Mouse (Mus musculus): ENCODE data around the gene Tnfrsf14. TPM values are rescaled to one million over a fixed set of nuclear protein-coding genes. Genes with fewer than 3 reads are reported as not detected.

The Tnfrsf14 gene
- total and polyA plus RNA-seq, 3 experiments: 8.2 to 13.4 TPM; not detected in 1

- no peaks in the 10 kb centered on the region for H3K9me3 ChIP-seq (replicated peaks; ENCODE audit: insufficient read depth, low read length)
- H3K9ac ChIP-seq (ENCODE audit: control insufficient read depth, low read depth, low read length, poor library complexity, severe bottlenecking): no peak overlapping the region
- no peak overlapping the region for H3K4me3 ChIP-seq (ENCODE audit: control insufficient read depth in 1 of 2, insufficient read depth in 1 of 2, low read depth in 2 of 2, low read length in 2 of 2)
- H3K79me2 ChIP-seq (ENCODE audit: control insufficient read depth, insufficient read depth, low read length, poor library complexity): no peaks in the 10 kb centered on the region
- H3K36me3 ChIP-seq (ENCODE audit: control insufficient read depth in 1 of 2, insufficient read depth in 2 of 2, low read length in 2 of 2): no peaks in the 10 kb centered on the region
- DNase-seq (ENCODE audit: low read depth, low spot score): no peak
- no peak overlapping the region for H3K27ac ChIP-seq (ENCODE audit: control insufficient read depth, low read depth, low read length)
- no peaks in the 10 kb centered on the region for H3K27me3 ChIP-seq (ENCODE audit: control insufficient read depth in 1 of 2, insufficient read depth in 2 of 2, low read length in 2 of 2)
- H3K4me1 ChIP-seq (ENCODE audit: control insufficient read depth in 1 of 2, insufficient read depth in 2 of 2, low read length in 2 of 2): no peaks in the 10 kb centered on the region
- TF ChIP-seq MAFK (IDR thresholded peaks at IDR 0.05; ENCODE audit: borderline replicate concordance, low read depth, low read length) (no peak), MAZ (IDR thresholded peaks at IDR 0.05; ENCODE audit: low read depth, low read length) (no peak), MAX (IDR thresholded peaks at IDR 0.05; ENCODE audit: low read length) (no peak), TAL1 (IDR thresholded peaks at IDR 0.05; ENCODE audit: low read length) (no peak), MEF2A (IDR thresholded peaks at IDR 0.05; ENCODE audit: extremely low read depth, insufficient replicate concordance, low read depth, low read length, poor library complexity, severe bottlenecking) (no peak), ZNF384 (IDR thresholded peaks at IDR 0.05; ENCODE audit: low read depth, low read length) (no peak), SMC3 (IDR thresholded peaks at IDR 0.05; ENCODE audit: low read depth, low read length) (no peak), TCF12 (IDR thresholded peaks at IDR 0.05; ENCODE audit: low read depth, low read length) (no peak), ETS1 (IDR thresholded peaks at IDR 0.05; ENCODE audit: low read depth, low read length) (no peak), BHLHE40 (IDR thresholded peaks at IDR 0.05; ENCODE audit: borderline replicate concordance, low read depth, low read length) (no peak), EP300 (IDR thresholded peaks at IDR 0.05; ENCODE audit: low read depth in 1 of 2, low read length in 2 of 2) (no peak), POLR2A (IDR thresholded peaks at IDR 0.05; ENCODE audit: control insufficient read depth in 1 of 2, insufficient read depth in 1 of 2, low read depth in 1 of 2, low read length in 2 of 2, poor library complexity in 1 of 2) (no peak)
Observed at GRCm38 (mm10) chr4:154897676-154898465, 30.5 kb downstream of the Tnfrsf14 start.

DNA sequence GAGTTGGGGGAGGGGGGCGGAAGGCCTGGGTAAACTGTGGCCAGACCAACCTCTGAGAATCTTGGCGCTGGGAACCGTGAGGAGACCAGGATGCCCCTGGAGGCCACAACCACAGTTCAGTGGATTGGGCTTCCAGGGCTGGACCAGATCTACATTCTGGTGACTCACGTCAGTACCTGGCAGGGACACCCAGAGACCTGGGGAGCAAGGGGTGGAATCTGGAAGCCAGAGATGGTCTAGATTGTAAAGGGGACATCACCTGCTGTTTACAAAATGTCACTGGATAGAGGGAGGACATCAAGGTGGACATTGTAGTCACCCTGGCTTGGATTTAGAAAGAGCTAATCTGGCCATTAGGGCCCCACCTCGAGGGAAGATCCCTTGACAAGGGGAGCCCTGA lies 32.8 kb downstream of the Tnfrsf14 start:
- no peaks in the 10 kb centered on the region for H3K4me1 ChIP-seq (ENCODE audit: control insufficient read depth in 1 of 2, insufficient read depth in 2 of 2, low read length in 2 of 2)
- no peaks in the 10 kb centered on the region for H3K79me2 ChIP-seq (ENCODE audit: control insufficient read depth, insufficient read depth, low read length, poor library complexity)
- no peak overlapping the region for H3K27ac ChIP-seq (ENCODE audit: control insufficient read depth, low read depth, low read length)
- no peak overlapping the region for H3K9ac ChIP-seq (ENCODE audit: control insufficient read depth, low read depth, low read length, poor library complexity, severe bottlenecking)
- no peak overlapping the region for H3K4me3 ChIP-seq (ENCODE audit: control insufficient read depth in 1 of 2, insufficient read depth in 1 of 2, low read depth in 2 of 2, low read length in 2 of 2)
- no peaks in the 10 kb centered on the region for H3K9me3 ChIP-seq (replicated peaks; ENCODE audit: insufficient read depth, low read length)
- no peak for TF ChIP-seq SMC3 (IDR thresholded peaks at IDR 0.05; ENCODE audit: low read depth, low read length)
- TF ChIP-seq CHD2 (IDR thresholded peaks at IDR 0.05; ENCODE audit: low read length): no peak
- TF ChIP-seq MAZ (IDR thresholded peaks at IDR 0.05; ENCODE audit: low read depth, low read length): no peak
- no peak for TF ChIP-seq RCOR1 (IDR thresholded peaks at IDR 0.05; ENCODE audit: low read depth, low read length)
- no peak for TF ChIP-seq GABPA (IDR thresholded peaks at IDR 0.05; ENCODE audit: low read depth, low read length)
- TF ChIP-seq GATA1 (IDR thresholded peaks at IDR 0.05; ENCODE audit: low read depth, low read length): no peak
- no peak for TF ChIP-seq NELFE (IDR thresholded peaks at IDR 0.05; ENCODE audit: low read depth, low read length)
- no peak for TF ChIP-seq CHD1 (IDR thresholded peaks at IDR 0.05; ENCODE audit: low read depth, low read length)
- TF ChIP-seq ETS1 (IDR thresholded peaks at IDR 0.05; ENCODE audit: low read depth, low read length): no peak
- TF ChIP-seq UBTF (IDR thresholded peaks at IDR 0.05; ENCODE audit: borderline replicate concordance, insufficient read depth, low read depth, low read length): no peak
- TF ChIP-seq CTCF (IDR thresholded peaks at IDR 0.05 in 2 of 3, conservative IDR thresholded peaks at IDR 0.05 in 1 of 3; ENCODE audit: control insufficient read depth in 1 of 3, insufficient read depth in 1 of 3, low read depth in 2 of 3, low read length in 3 of 3, poor library complexity in 1 of 3, severe bottlenecking in 1 of 3): no peak
- TF ChIP-seq POLR2AphosphoS5 (IDR thresholded peaks at IDR 0.05; ENCODE audit: borderline replicate concordance, low read depth, low read length): no peak
- no peak for TF ChIP-seq TCF12 (IDR thresholded peaks at IDR 0.05; ENCODE audit: low read depth, low read length)
- TF ChIP-seq USF1 (IDR thresholded peaks at IDR 0.05; ENCODE audit: low read depth, low read length): no peak
- no peaks in the 10 kb centered on the region for H3K27me3 ChIP-seq (ENCODE audit: control insufficient read depth in 1 of 2, insufficient read depth in 2 of 2, low read length in 2 of 2)
- no peaks in the 10 kb centered on the region for H3K36me3 ChIP-seq (ENCODE audit: control insufficient read depth in 1 of 2, insufficient read depth in 2 of 2, low read length in 2 of 2)
- no peak for DNase-seq (ENCODE audit: low read depth, low spot score)

All from MEL (cell line).